Mouse (Mus musculus) spleen, adult 2 months (tissue): ENCODE data around the gene Olfr1024.

Source experiments
- CTCF ChIP-seq: fragments of 200-500 bp; IDR thresholded peaks from 2 replicates; pipeline ENCODE4 v1.5.1; 2011; ENCODE audit warnings: mild to moderate bottlenecking, inconsistent platforms; ENCODE audit not compliant: insufficient read depth, insufficient read length, insufficient replicate concordance; ENCODE audit errors: extremely low read depth
- POLR2A ChIP-seq: fragments of 200-500 bp; IDR thresholded peaks from 2 replicates; pipeline ENCODE4 v1.6.1; 2011; ENCODE audit warnings: low read depth, low read length, inconsistent platforms

DNA sequence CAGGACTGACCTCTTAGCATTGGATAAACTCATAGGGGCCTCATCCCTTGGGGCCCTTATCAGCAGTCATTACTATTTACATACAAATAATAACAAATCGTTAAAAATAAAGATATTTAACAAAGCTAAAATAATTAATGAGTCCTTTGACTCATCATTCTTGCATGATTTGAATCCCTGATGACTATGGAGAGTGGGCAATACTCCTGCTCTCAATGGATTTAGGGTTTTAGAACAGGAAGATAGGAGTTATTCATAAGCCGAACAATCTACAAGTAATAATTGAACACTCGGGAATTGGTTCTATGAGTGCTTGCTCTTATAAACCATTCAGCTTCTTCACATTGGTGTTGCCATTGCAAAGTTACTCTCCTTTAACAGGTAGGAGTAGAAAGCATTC, 16.4 kb upstream of the Olfr1024 start, which contains the start of gene Olfr1026:
- TF ChIP-seq POLR2A, result no peak
- no peak for TF ChIP-seq CTCF
